Mouse (Mus musculus) gastrocnemius, adult 18-20 months (tissue): ENCODE measurements at regions not wholly inside any gene's neighbourhood (a gene's known extent, or its start where the extent isn't known, plus 50 kb on each side); places are given as distances from the start of the nearest gene placed in this dataset.
"Not testable (repeated sequence)": the region's sequence is repeated elsewhere in the genome, so short reads cannot be mapped to it uniquely, and the experiment has no call there.

Experiments
- DNase-seq: peaks from one replicate; pipeline ENCODE4 v3.0.0; 2021; ENCODE audit warnings: low spot score

- no peak for DNase-seq
Observed at GRCm38 (mm10) chr13:97396899-97397640, 156.2 kb downstream of the Enc1 start.

DNA sequence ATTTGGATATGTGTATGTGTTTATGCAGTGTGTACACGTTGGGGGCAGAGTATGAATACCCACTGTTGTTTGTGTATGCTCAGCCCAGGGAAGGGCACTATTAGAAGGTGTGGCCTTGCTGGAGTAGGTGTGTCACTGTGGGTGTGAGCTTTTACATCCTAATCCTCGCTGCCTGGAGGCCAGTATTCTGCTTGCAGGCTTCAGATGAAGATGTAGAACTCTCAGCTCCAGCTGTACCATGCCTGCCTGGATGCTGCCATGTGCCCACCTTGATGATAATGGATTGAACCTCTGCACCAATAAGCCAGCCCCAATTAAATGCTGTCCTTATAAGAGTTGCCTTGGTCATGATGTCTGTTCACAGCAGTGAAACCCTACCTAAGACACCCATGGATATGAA lies 155.4 kb downstream of the Enc1 start:
- DNase-seq: not testable (repeated sequence)

- DNase-seq: no peak
Observed at GRCm38 (mm10) chr13:97394756-97395454, 154.0 kb downstream of the Enc1 start.

- DNase-seq: no peak
Observed at GRCm38 (mm10) chr13:97394071-97394470, 153.2 kb downstream of the Enc1 start.

DNA sequence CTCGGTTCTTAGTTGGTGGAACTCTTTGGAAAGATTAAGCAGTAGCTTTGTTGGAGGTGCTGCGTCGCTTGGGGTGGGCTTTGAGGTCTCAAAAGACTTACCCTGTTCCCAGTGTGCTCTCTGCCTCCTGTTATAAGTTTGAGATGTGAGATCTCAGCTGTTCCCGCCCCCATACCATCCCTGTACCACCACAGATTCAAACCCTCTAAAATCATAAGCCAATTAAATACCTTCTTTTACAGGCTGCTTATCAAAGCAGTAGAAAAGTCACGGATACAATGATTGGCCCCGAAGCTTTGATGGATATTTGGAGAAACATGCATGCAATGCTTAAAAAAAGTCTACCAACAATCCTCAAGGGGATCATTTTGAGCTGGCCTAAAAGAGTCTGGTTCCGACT lies 152.6 kb downstream of the Enc1 start:
- no peak for DNase-seq

- DNase-seq: peak; percentile 2
Observed at GRCm38 (mm10) chr13:97390449-97390930, 149.6 kb downstream of the Enc1 start.

GRCm38 (mm10) chr13:97388851-97389479 lies 148.1 kb downstream of the Enc1 start:
- DNase-seq: no peak

DNA sequence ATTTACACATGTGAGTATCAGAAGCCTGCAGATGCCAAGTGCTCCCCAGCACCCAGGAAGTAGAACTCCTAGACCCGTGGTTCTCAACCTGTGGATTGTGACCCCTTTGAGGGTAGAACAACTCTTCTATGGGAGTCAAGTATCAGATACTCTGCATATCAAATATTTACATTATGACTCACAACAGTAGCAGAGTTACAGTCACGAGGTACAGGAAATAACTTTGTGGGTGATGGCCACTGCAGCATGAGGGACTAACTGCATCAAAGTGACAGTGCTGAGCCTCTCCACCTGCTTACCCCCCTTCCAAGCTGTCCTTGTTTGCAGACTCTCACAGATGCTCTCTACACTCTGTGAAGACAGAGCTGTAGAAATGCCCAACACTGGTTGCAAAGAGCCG lies 145.6 kb downstream of the Enc1 start:
- no peak for DNase-seq

- DNase-seq: no peak
Observed at GRCm38 (mm10) chr13:97385531-97385930, 144.6 kb downstream of the Enc1 start.

DNA sequence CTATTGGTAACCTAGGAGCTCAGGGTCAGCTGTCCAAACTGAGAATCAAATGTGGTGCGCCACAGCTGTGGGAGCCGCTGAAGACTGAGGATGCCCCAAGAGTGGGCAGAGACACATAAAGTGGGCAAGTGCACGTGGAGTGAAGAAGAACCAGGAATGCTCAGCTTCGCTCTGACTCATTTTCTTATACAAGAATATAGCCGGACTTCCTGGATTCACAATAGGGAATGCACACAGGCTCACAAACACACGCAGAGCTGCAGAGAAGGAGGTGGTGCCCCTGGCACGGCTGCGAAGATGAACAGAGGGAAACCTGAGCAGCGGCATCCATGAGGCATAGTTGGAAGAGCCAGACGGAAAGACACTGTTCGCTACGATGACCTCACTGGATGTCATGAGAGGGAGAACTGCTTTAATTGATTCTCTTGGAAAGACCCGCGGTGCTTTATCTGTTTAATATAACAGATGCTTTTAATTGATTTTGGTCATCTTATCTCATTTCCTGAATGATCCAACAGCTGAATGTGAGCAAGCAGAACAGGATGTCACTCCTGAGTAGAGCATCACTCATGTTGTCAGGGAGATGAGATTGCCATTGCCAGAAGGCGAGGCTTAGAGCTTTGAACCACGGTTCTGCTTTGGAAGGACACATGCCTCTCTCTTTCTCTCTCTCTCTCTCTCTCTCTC lies 143.3 kb downstream of the Enc1 start:
- DNase-seq: no peak

DNA sequence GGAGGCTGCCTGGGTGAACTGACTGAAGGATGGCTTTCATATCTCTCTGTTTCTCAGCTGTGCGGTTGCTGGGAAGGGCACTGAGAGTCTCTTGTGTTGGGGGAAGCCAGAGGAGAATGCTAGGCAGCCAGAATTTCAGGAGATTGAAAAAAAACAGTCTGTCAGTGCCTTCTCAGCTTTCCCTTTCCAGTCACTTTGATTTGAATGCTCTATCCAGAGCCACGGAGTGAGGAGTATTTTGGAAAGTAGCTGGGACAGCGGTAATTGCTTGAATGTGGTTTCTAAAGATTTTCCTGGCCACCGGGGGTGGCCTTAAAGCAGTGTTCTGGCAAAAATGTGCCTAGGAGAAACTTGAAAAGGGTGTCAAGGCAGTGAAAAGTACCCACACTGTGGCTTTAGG lies 142.4 kb downstream of the Enc1 start:
- no peak for DNase-seq

GRCm38 (mm10) chr13:97380366-97380765 lies 139.5 kb downstream of the Enc1 start:
- DNase-seq: no peak

DNA sequence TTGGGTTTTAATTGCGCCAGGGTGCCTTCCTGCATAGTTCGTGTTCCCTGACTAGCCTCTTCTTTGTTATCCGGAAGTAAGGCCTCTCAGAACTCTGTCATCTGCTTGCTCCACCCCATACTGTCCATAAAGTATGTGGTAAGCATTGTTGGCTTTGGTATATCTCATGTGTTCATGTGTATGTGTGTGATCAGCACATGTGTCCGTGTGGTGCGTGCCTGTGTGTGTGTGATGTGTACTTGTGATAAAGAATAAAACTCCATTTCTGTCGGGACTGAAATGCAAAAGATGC lies 135.3 kb downstream of the Enc1 start:
- no peak for DNase-seq

- no peak for DNase-seq
Observed at GRCm38 (mm10) chr13:97375501-97376231, 134.8 kb downstream of the Enc1 start.

GRCm38 (mm10) chr13:97372348-97372747 lies 131.4 kb downstream of the Enc1 start:
- no peak for DNase-seq

DNA sequence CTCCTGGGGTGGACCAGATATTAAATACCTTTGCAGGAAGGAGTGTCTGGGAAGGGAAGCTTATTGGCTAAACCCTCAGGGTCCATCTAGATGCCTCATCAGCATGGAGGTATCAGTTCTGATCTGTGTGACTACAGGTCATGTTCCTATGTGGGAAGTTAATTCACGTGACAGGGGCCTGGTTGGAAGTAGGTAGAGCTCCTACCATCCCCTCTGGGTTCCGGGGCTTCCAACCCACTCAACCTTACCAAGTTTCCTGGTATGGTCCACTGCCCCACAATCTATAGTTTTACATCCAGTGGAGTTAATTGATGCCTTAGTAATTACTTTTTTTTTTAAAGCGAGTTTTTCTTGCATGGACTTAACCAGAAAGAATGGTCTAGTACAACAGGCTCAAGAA lies 130.3 kb downstream of the Enc1 start:
- DNase-seq: no peak

GRCm38 (mm10) chr13:97366723-97367122 lies 125.8 kb downstream of the Enc1 start:
- no peak for DNase-seq

DNA sequence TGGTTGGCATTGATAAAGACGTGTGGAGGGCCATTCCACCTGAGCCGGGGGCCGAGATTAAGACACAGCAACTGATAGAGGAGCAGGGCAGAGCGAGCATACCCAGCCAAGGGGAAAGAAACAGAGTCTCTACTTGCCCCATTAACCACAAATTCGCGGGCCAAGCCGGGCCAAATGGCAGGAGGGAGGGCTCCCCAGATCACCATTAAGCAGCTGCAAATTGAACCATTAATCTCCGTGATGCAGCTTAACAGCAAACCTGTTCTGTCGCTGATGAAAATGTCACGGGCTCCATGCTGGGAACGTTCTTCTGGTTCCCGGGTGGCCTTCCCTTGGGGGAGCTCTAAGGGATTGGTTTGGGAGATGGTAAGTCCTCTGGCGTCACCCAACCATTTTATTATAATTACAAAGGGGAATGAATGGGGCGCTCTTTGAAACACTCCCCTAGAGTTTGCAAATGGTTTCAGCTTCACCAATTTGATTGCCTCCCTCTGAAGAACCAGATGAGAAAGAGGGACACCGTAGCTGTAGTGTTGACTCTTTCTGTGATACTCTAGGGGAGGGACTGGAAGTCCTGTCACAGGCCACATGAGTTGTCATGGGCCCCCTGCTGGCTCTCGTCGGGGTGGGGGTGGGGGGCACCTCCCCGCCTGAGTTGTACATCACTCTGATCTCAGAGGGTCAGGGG lies 124.8 kb downstream of the Enc1 start:
- DNase-seq: no peak

DNA sequence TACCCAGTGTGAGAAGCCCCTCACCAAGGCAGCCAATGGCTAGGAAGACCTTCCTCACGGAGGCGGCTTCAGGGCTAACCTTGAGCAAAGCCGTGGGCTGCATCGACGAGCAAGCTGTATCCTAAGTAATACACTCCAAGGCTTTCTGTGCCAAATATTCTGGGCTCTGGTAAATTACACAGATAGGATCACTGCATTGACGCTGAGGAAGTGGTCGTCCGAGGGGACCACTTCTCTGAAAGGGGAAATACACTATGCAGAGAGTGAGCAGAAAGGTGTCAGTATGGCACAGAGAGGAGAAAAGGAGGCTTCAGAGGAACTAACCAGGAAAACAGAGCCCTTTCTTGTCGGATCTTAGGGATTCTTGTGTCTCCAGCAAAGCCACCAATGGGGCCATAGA lies 124.1 kb downstream of the Enc1 start:
- DNase-seq: no peak

DNA sequence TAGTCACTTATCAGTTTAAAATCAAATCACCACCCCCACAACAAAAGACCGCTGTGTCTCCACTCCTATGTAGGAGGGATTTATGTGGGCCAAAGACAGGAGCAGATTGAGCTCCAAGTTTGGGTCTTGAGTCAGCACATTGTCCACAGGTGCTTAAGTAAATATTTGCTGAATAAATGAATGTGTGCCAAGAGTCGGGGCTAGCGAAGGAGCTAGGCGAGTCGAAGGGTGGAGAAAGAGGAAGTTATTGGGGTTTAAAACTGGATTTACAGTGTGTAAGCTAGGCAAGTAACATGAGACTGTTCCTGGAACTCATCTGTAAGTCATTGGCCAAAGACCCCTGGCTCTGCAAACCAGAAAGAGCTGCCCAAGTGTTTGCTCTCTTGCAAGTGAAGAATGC lies 122.9 kb downstream of the Enc1 start:
- DNase-seq: no peak

- no peak for DNase-seq
Observed at GRCm38 (mm10) chr13:97363214-97363613, 122.3 kb downstream of the Enc1 start.
